Mouse (Mus musculus) brain, embryonic 14.5 days (tissue): ENCODE measurements around the gene Acp5.

Experiments
- CTCF ChIP-seq: fragments of 200-500 bp; IDR thresholded peaks from 2 replicates; pipeline ENCODE4 v1.5.1; 2012; ENCODE audit warnings: inconsistent platforms, mild to moderate bottlenecking, moderate library complexity, borderline replicate concordance; ENCODE audit not compliant: insufficient read depth, insufficient read length; ENCODE audit errors: extremely low read depth
- POLR2A ChIP-seq: fragments of 200-500 bp; IDR thresholded peaks from 2 replicates; pipeline ENCODE4 v1.6.1; 2012; ENCODE audit warnings: mild to moderate bottlenecking, inconsistent platforms, borderline replicate concordance; ENCODE audit not compliant: poor library complexity, insufficient read depth, insufficient read length, severe bottlenecking; ENCODE audit errors: extremely low read depth

DNA sequence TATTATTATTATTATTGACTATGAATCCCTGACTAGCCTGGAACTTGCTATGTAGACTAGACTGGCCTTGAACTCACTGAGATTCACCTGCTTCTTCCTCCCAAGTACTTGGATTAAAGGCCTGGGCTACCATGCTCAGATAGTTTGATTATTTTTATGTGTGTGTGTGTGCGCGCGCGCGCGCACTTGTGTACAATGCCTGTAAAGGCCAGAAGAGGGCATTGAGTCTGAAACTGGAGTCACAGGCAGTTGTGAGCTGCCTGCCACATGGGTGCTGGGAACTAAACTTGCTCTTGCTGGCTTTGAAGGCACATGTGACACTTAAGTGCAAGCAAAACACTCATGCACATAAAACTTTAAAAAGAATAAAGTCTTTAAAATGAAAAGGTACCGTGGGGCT is 46.2 kb downstream of the Acp5 start:
- TF ChIP-seq POLR2A (no peak), CTCF (no peak)
